Mouse (Mus musculus) stomach, postnatal 0 days (tissue): Measurements from ENCODE around the gene Iqcj.

Source experiments
- CTCF ChIP-seq: IDR thresholded peaks from 2 replicates; pipeline ENCODE4 v1.5.1; 2016; ENCODE audit warnings: antibody characterized with exemption, low read depth, mild to moderate bottlenecking, moderate library complexity
- EP300 ChIP-seq: optimal IDR thresholded peaks from 2 replicates; pipeline ENCODE3; 2016; ENCODE audit warnings: antibody characterized with exemption

DNA sequence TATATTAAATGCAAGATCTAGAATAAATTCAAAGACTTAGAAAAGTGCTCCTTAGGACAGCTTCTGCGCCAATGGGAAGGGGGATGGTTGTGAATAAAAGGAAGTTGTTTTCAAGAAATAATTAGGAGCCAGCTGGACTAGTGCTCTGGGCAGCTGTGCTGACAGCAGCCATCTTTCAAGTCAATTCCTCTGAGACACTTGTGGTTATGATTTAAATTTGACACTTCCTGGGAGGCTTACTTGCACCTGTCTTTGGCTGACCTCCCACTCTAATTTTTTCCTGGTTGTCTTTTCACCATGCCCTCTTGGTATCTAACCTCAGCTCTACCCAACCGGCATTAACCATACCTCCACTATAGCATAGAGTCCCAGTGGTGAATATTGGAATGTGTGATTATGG lies 55.0 kb downstream of the Iqcj start:
- TF ChIP-seq CTCF (no peak), EP300 (no peak)
